Mouse (Mus musculus) stomach, postnatal 0 days (tissue): ENCODE measurements around the gene Abcf2. TPM values are rescaled to one million over a fixed set of nuclear protein-coding genes. Genes with fewer than 3 reads are reported as not detected.

Experiments
- ATAC-seq: fragments of 200-750 bp; cut with Nextera tagmentation; 2 replicates; pipeline ENCODE4 v1.8.0; 2017; ENCODE audit not compliant: low FRiP score, low TSS enrichment
- DNase-seq: peaks from one replicate; pipeline ENCODE4 v3.0.0-alpha.2; 2016; ENCODE audit warnings: low spot score
- H3K27ac ChIP-seq: fragments of 300-500 bp; sonication (generic); replicated peaks from 2 replicates; pipeline ENCODE4 v1.5.1; 2014; ENCODE audit warnings: mild to moderate bottlenecking, control low read depth
- H3K27me3 ChIP-seq: fragments of 300-500 bp; sonication (generic); 2 replicates; pipeline ENCODE4 v1.6.1; 2014; ENCODE audit warnings: low read length; ENCODE audit not compliant: control insufficient read depth, insufficient read depth
- H3K36me3 ChIP-seq: fragments of 300-500 bp; sonication (generic); 2 replicates; pipeline ENCODE4 v1.6.1; 2014; ENCODE audit warnings: low read length, mixed read lengths; ENCODE audit not compliant: control insufficient read depth, insufficient read depth
- H3K4me1 ChIP-seq: fragments of 300-500 bp; sonication (generic); replicated peaks from 2 replicates; pipeline ENCODE4 v1.6.1; 2014; ENCODE audit warnings: antibody characterized with exemption; ENCODE audit not compliant: control insufficient read depth, insufficient read depth
- H3K4me2 ChIP-seq: fragments of 300-500 bp; sonication (generic); replicated peaks from 2 replicates; pipeline ENCODE4 v1.6.1; 2014; ENCODE audit warnings: low read depth, mild to moderate bottlenecking, control low read depth, moderate library complexity
- H3K4me3 ChIP-seq: fragments of 300-500 bp; sonication (generic); 2 replicates; pipeline ENCODE4 v1.5.1; 2014; ENCODE audit warnings: low read depth, low read length, control low read depth
- H3K9ac ChIP-seq: fragments of 300-500 bp; sonication (generic); 2 replicates; pipeline ENCODE4 v1.6.1; 2014; ENCODE audit warnings: mild to moderate bottlenecking, low read length, control low read depth, mixed read lengths
- H3K9me3 ChIP-seq: fragments of 300-500 bp; sonication (generic); 2 replicates; pipeline ENCODE4 v1.6.1; 2016; ENCODE audit warnings: low read length; ENCODE audit not compliant: control insufficient read depth
- CTCF ChIP-seq: IDR thresholded peaks from 2 replicates; pipeline ENCODE4 v1.5.1; 2016; ENCODE audit warnings: antibody characterized with exemption, low read depth, mild to moderate bottlenecking, moderate library complexity
- EP300 ChIP-seq: optimal IDR thresholded peaks from 2 replicates; pipeline ENCODE3; 2016; ENCODE audit warnings: antibody characterized with exemption
- WGBS: fragments of 180-500 bp; shearing (Covaris S2); extraction: QIAGEN DNeasy Blood & Tissue Kit; methylation state at CpG from one replicate; pipeline ENCODE4 v1.1.7; 2014; 5-methylcytosine and 5-hydroxymethylcytosine counted together
- microRNA counts: library from miRNA; unstranded; fragments of <30 nt; microRNA quantifications from one replicate; lab custom pipeline; 2015
- microRNA-seq: library from miRNA; unstranded; fragments of <30 nt; microRNA quantifications from one replicate; pipeline ENCODE4, GENCODE M21; 2016
- polyA plus RNA-seq: library from polyadenylated mRNA; unstranded; fragments of >200 nt; fragmentation: Nextera tagmentation; extraction: Ambion mirVana; gene quantifications from 2 replicates; pipeline ENCODE4 v1.2.1, GENCODE M21; 2015

Gene Abcf2
- polyA plus RNA-seq, 1 experiment from 2014 or later: 45.3 TPM

DNA sequence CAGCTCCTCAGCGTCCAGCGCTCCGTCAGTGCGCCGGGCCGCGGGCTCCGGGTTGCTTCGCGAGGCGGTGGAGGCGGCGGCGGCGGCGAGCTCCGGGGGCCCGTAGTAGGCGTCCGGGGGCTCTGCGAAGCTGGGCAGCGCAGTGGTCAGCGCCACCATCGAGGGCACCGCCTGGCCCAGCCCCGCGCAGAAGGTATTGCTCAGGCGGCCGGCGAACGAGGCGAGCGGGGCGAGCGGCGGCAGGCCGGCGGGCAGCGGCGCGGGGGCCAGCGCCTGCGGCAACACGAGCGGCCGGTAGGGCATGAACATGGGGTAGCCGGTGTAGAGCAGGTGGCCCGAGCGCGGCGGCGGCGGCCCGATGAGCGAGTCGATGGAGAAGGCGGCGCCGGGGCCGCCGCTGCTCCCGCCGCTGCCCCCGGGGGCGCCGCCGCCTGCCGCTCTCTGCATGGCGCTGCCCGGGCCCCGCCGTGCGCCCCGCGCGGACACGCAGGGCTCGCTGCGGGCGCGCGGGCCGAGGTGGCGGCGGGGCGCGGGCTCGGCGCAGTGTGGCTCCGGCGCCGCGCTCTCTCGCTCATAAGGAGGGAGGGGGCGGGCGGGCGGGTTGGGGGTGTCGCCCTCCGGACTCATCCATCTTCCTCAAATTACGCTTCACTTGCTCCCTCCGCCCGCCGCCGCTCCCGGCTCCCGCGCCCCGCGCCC, 50.9 kb downstream of the Abcf2 start:
- Histone ChIP-seq H3K36me3 (no peaks in the 10 kb centered on the region), H3K4me3 (peak overlapping the region; percentile 40), H3K4me2 (peak overlapping the region; percentile 62), H3K9me3 (no peaks in the 10 kb centered on the region), H3K4me1 (no peaks in the 10 kb centered on the region; the same call in 1 of the 2 replicates), H3K9ac (no peak overlapping the region), H3K27me3 (peaks cover 28% of the 10 kb centered on the region; the same call in 1 of the 2 replicates), H3K27ac (no peak overlapping the region)
- DNase-seq (no peak), ATAC-seq (peak; percentile 24; the same call in 1 of the 2 replicates)
- TF ChIP-seq EP300 (no peak), CTCF (no peak)
- WGBS: under 1% methylated on average over 22 of the region's 109 CpGs

DNA sequence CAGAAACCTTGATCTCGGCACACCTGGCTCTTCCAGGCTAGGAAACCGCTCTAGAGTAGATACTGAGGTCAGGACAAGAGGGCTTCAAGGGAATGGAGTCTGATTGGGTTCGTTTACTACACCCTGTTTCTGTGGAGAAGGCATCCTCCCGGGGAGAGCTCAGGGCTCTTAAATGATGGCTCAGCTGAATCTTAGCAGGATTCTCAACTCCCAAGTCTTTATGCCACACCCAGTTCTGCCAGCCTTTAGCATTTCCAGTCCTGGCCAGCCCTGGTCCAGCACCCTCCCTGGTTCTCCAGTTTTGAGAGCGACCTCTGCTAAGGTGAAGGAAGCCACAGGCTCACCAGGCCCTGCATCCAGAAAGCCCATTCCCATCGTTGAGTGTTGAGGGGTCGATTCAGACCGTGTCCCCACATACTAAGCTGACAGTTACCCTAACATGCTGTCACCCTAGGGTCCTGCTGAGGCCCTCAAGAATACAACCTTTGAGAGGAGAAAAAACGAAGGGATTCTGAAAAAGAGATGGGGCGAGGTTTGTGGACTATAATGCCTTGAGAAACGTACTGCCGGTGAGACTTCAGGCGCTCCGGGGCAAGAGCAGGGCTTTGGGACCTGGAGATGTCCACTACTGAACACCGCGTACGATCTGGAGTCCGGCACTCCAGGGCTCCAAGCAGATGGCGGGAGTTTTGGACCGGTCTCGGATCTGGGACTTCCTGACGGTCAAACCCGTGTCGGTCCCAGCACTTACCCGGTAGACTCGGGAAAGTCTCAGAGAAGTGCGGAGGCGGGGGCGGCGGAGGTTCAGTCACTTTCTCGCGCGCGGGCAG, 51.7 kb downstream of the Abcf2 start:
- 5% methylated on average over 33 of the region's 34 CpGs for WGBS
- no peak for DNase-seq
- no peak overlapping the region for H3K27ac ChIP-seq
- H3K9me3 ChIP-seq: no peaks in the 10 kb centered on the region
- no peak for TF ChIP-seq CTCF
- TF ChIP-seq EP300: no peak
- H3K9ac ChIP-seq: no peak overlapping the region
- no peaks in the 10 kb centered on the region for H3K36me3 ChIP-seq
- ATAC-seq: no peak
- no peaks in the 10 kb centered on the region; the same call in 1 of the 2 replicates for H3K4me1 ChIP-seq
- peak overlapping the region; percentile 62 for H3K4me2 ChIP-seq
- peaks cover 28% of the 10 kb centered on the region; the same call in 1 of the 2 replicates for H3K27me3 ChIP-seq
- peak overlapping the region; percentile 40 for H3K4me3 ChIP-seq

DNA sequence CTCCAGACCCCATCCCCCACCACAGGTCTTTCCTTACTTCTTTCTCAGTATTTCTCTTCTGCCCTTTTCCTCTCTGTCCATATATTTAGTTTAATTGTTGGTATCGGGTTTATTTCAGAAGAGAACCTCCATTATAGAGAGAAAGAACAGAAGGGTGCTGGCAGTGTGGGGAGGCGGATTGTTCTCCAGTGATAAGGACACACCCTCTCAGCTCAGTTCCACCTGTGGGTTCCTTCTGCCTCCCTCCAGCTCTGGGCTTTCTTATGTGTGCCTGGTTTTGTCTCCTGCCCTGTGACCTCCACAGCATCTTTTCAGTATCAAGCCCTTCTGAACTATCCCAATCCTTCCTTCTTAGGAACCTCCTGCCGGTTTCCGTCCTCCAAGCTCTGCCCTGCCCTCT, 52.7 kb downstream of the Abcf2 start:
- Histone ChIP-seq H3K9ac (no peak overlapping the region), H3K36me3 (no peaks in the 10 kb centered on the region), H3K27me3 (peaks cover 28% of the 10 kb centered on the region; the same call in 1 of the 2 replicates), H3K4me1 (no peaks in the 10 kb centered on the region; the same call in 1 of the 2 replicates), H3K4me2 (no peak overlapping the region), H3K27ac (no peak overlapping the region), H3K9me3 (no peaks in the 10 kb centered on the region), H3K4me3 (no peak overlapping the region)
- WGBS: 15% methylated on average over 4 of the region's 4 CpGs
- no peak for DNase-seq
- no peak for ATAC-seq
- TF ChIP-seq EP300 (no peak), CTCF (no peak)

DNA sequence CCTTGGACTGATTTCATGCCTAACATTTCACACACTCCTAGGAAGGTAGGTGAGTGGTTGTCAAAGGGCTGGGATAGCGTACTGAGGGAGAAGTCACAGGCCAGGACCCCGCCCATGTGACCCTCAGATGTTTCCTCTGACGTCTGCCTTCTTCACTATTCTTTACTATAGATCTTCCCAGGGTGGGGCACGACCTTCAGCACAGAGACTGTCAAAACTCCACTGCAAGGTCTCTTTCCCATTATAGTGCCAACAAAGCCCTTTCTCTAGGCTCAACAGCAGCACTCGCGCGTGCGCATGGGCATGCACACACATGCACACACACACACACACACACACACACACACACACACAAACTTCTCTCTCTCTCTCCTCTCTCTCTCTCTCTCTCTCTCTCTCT, 53.5 kb downstream of the Abcf2 start:
- H3K27ac ChIP-seq: no peak overlapping the region
- H3K4me2 ChIP-seq: no peak overlapping the region
- no peak for DNase-seq
- H3K9me3 ChIP-seq: no peaks in the 10 kb centered on the region
- no peaks in the 10 kb centered on the region for H3K36me3 ChIP-seq
- no peak overlapping the region for H3K9ac ChIP-seq
- 52% methylated on average over 8 of the region's 8 CpGs for WGBS
- peaks cover 25% of the 10 kb centered on the region; the same call in 1 of the 2 replicates for H3K27me3 ChIP-seq
- TF ChIP-seq EP300 (no peak), CTCF (no peak)
- H3K4me1 ChIP-seq: no peaks in the 10 kb centered on the region; the same call in 1 of the 2 replicates
- no peak overlapping the region for H3K4me3 ChIP-seq
- no peak for ATAC-seq

DNA sequence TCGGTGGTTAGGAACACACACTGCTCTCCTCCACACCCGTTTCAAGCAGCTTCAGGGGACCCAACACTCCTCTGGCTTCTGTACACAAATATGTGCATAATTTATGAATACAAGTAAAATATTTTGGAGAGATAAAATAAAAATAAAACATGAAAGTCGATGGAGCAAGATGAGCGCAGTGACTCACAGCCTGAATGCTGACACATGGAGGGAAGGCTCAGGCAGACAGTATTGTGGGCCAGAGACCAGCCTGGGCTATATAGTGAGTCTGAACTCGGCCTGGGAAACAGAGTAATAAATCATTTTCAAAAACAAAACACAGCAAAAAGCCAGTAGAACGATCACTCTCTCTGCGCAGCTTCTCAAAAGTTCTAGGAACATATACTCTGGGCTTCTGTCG, 55.9 kb downstream of the Abcf2 start:
- TF ChIP-seq EP300: no peak
- no peak for TF ChIP-seq CTCF
- ATAC-seq: no peak
- no peak overlapping the region for H3K4me2 ChIP-seq
- peaks cover 17% of the 10 kb centered on the region; the same call in 1 of the 2 replicates for H3K27me3 ChIP-seq
- no peak overlapping the region for H3K27ac ChIP-seq
- H3K36me3 ChIP-seq: no peaks in the 10 kb centered on the region
- no peak for DNase-seq
- WGBS: 41% methylated on average over 8 of the region's 8 CpGs
- no peaks in the 10 kb centered on the region for H3K9me3 ChIP-seq
- H3K9ac ChIP-seq: no peak overlapping the region
- H3K4me3 ChIP-seq: no peak overlapping the region
- no peaks in the 10 kb centered on the region; the same call in 1 of the 2 replicates for H3K4me1 ChIP-seq

MicroRNA genes within 50 kb of the gene (microRNA counts, 519-probe panel; counts per million panel counts)
- microRNA mmu-miR-671-3p (lab: Ali Mortazavi, UCI): not detected
- not detected for microRNA mmu-miR-671-5p (lab: Ali Mortazavi, UCI)

Small RNA genes lying within 50 kb of the gene (microRNA-seq; reads per million reads assigned to microRNA genes)
- gene Mir671: 253 reads per million, percentile 57 among the genes with 10 or more reads in this experiment

Other genes starting within 250 kb of the Abcf2 start
- 3.7 and 3.8 TPM in 2 replicates for gene Kcnh2, start 225.9 kb downstream of the Abcf2 start, polyA plus RNA-seq
- gene Nos3, start 212.7 kb downstream of the Abcf2 start, polyA plus RNA-seq: 3.1 and 3.2 TPM in 2 replicates
- 4.1 and 5.8 TPM in 2 replicates for gene Atg9b, start 185.3 kb downstream of the Abcf2 start, polyA plus RNA-seq
- 29.3 and 30.2 TPM in 2 replicates for gene Abcb8, start 183.8 kb downstream of the Abcf2 start, polyA plus RNA-seq
- gene Asic3, start 164.1 kb downstream of the Abcf2 start, polyA plus RNA-seq: 0.10 TPM in 1 of 2 replicates, not detected in the other
- 29.3 and 30.5 TPM in 2 replicates for gene Cdk5, start 153.9 kb downstream of the Abcf2 start, polyA plus RNA-seq
- gene Slc4a2, start 153.6 kb downstream of the Abcf2 start, polyA plus RNA-seq: 34.3 and 37.8 TPM in 2 replicates
- 66.6 and 67.9 TPM in 2 replicates for gene Fastk, start 132.2 kb downstream of the Abcf2 start, polyA plus RNA-seq
- 20.9 and 21.1 TPM in 2 replicates for gene Tmub1, start 129.6 kb downstream of the Abcf2 start, polyA plus RNA-seq
- 21.9 and 26.5 TPM in 2 replicates for gene Agap3, start 125.3 kb downstream of the Abcf2 start, polyA plus RNA-seq
- 0.02 TPM in 1 of 2 replicates, not detected in the other for gene Gbx1, start 50.3 kb downstream of the Abcf2 start, polyA plus RNA-seq
- gene Asb10, start 36.5 kb downstream of the Abcf2 start, polyA plus RNA-seq: 0.21 and 0.25 TPM in 2 replicates
- 0.08 TPM in 1 of 2 replicates, not detected in the other for gene 4931409K22Rik, start 20.7 kb downstream of the Abcf2 start, polyA plus RNA-seq
- 18.2 and 19.2 TPM in 2 replicates for gene Chpf2, start 9.3 kb upstream of the Abcf2 start, polyA plus RNA-seq
- gene Smarcd3, start 46.9 kb upstream of the Abcf2 start, polyA plus RNA-seq: 13.3 and 17.8 TPM in 2 replicates
- gene Nub1, start 108.1 kb upstream of the Abcf2 start, polyA plus RNA-seq: 18.5 and 20.4 TPM in 2 replicates
- 2.7 and 3.3 TPM in 2 replicates for gene Wdr86, start 153.3 kb upstream of the Abcf2 start, polyA plus RNA-seq
- 2.5 and 3.0 TPM in 2 replicates for gene Crygn, start 180.5 kb upstream of the Abcf2 start, polyA plus RNA-seq